Mouse (Mus musculus): ENCODE data around the gene Enthd1.

DNA sequence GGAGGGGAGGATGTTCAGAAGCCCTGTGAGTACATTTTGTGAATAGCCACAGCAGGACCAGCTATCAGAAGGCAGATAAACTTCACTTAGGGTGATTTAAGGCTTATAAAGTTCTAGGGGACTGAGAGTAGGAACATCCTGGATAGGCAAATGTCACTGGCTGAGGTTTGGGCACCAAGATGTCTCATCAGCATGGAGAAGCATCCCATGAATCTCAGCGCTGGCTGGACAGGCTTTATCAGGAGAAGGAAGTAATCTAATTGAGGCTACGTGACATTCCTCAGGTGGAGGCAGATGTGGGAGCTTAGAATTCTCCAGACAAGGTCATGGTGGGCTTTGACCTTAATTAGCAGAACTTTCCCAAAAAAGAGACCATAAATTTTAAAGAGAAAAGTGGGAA is 8.9 kb downstream of the Enthd1 start:
- TF ChIP-seq CTCF (IDR thresholded peaks at IDR 0.05; ENCODE audit: low read depth) (no peak), EP300 (IDR thresholded peaks at IDR 0.05; ENCODE audit: low read depth) (no peak)

All from heart, postnatal 0 days (tissue).